Mouse (Mus musculus): ENCODE results near the gene R3hcc1l.

DNA sequence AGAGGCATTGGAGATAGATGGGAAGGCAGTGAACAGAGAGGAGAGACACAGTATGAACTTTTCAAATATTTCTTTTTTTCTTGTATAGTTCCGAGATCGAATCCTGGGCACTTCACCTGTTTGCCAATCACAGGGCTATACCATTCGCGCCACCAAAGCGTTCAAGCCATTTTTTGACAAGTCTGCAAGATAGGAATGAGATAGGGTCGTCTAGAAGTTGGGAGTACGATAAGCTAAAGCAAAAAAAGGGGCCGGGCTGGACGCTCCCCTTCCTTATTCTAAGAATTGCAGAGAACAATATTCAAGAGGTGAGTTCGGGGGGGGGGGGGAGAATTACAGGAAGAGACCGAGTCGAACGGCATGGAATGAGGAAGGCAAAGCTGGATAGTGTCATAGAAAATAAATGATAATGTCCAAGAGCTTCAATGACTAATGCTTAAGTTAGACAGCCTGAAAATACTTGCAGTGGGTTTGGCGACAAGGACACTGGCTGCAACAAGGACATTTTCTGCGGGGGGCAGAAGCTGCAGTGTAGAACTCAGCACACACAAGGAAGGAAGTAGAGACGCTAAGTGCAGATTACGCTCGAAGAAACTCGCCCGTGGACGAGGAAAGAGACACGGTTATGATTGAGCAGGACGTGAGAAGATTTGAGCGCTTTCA is 471 bp upstream of the R3hcc1l start:
- no peak for TF ChIP-seq CTCF (IDR thresholded peaks at IDR 0.05; ENCODE audit: low read depth, low read length)
- TF ChIP-seq POLR2A (IDR thresholded peaks at IDR 0.05; ENCODE audit: borderline replicate concordance, low read depth, low read length), result no peak
